Mouse (Mus musculus) spleen, adult 2 months (tissue): ENCODE data around the gene Dclre1c.
A peak's percentile ranks its signal among the peaks of the same experiment; 100 is the strongest.

ENCODE experiments used
- CTCF ChIP-seq: fragments of 200-500 bp; IDR thresholded peaks from 2 replicates; pipeline ENCODE4 v1.5.1; 2011; ENCODE audit warnings: mild to moderate bottlenecking, inconsistent platforms; ENCODE audit not compliant: insufficient read depth, insufficient read length, insufficient replicate concordance; ENCODE audit errors: extremely low read depth
- POLR2A ChIP-seq: fragments of 200-500 bp; IDR thresholded peaks from 2 replicates; pipeline ENCODE4 v1.6.1; 2011; ENCODE audit warnings: low read depth, low read length, inconsistent platforms

- TF ChIP-seq CTCF (peak; percentile 31; the same call in 1 of the 2 replicates), POLR2A (no peak)
Measured at GRCm38 (mm10) chr2:3414241-3414640, 9.7 kb upstream of the Dclre1c start.
